Mouse (Mus musculus) kidney, postnatal 0 days (tissue): ENCODE measurements around the gene Tctex1d2. TPM values are rescaled to one million over a fixed set of nuclear protein-coding genes. Genes with fewer than 3 reads are reported as not detected.

Source experiments
- ATAC-seq: fragments of 200-750 bp; cut with Nextera tagmentation; replicated peaks from 2 replicates; pipeline ENCODE4 v1.8.0; 2017; ENCODE audit warnings: low read depth, moderate number of reproducible peaks, moderate TSS enrichment, moderate library complexity; ENCODE audit not compliant: low FRiP score
- DNase-seq: peaks from one replicate; pipeline ENCODE4 v3.0.0-alpha.2; 2016; ENCODE audit warnings: low spot score
- H3K27ac ChIP-seq: fragments of 300-500 bp; sonication (generic); 2 replicates; pipeline ENCODE4 v1.5.1; 2014; ENCODE audit warnings: mild to moderate bottlenecking
- H3K27me3 ChIP-seq: fragments of 300-500 bp; sonication (generic); 2 replicates; pipeline ENCODE4 v1.6.1; 2014; ENCODE audit warnings: low read length, mixed read lengths; ENCODE audit not compliant: insufficient read depth
- H3K36me3 ChIP-seq: fragments of 300-500 bp; sonication (generic); 2 replicates; pipeline ENCODE4 v1.6.1; 2014; ENCODE audit warnings: low read length, mixed read lengths; ENCODE audit not compliant: insufficient read depth
- H3K4me1 ChIP-seq: fragments of 300-500 bp; sonication (generic); replicated peaks from 2 replicates; pipeline ENCODE4 v1.6.1; 2014; ENCODE audit warnings: antibody characterized with exemption, low read length, mixed read lengths; ENCODE audit not compliant: insufficient read depth
- H3K4me2 ChIP-seq: fragments of 300-500 bp; sonication (generic); 2 replicates; pipeline ENCODE4 v1.6.1; 2014; ENCODE audit warnings: mild to moderate bottlenecking, low read length, moderate library complexity, mixed read lengths
- H3K4me3 ChIP-seq: fragments of 300-500 bp; sonication (generic); replicated peaks from 2 replicates; pipeline ENCODE4 v1.5.1; 2014; ENCODE audit warnings: low read depth, low read length
- H3K9ac ChIP-seq: fragments of 300-500 bp; sonication (generic); 2 replicates; pipeline ENCODE4 v1.6.1; 2014; ENCODE audit warnings: low read depth, low read length
- H3K9me3 ChIP-seq: fragments of 300-500 bp; sonication (generic); replicated peaks from 2 replicates; pipeline ENCODE4 v1.6.1; 2016; ENCODE audit warnings: low read length, inconsistent platforms, mixed read lengths
- CTCF ChIP-seq: IDR thresholded peaks from 2 replicates; pipeline ENCODE4 v1.5.1; 2016; ENCODE audit warnings: antibody characterized with exemption, low read depth, mild to moderate bottlenecking, moderate library complexity
- WGBS: fragments of 180-500 bp; shearing (Covaris S2); extraction: QIAGEN DNeasy Blood & Tissue Kit; methylation state at CpG from one replicate; pipeline ENCODE4 v1.1.7; 2014; 5-methylcytosine and 5-hydroxymethylcytosine counted together
- polyA plus RNA-seq: library from polyadenylated mRNA; unstranded; fragments of >200 nt; fragmentation: Nextera tagmentation; extraction: Ambion mirVana; gene quantifications from 2 replicates; pipeline ENCODE4 v1.2.1, GENCODE M21; 2015

Gene Tctex1d2
- polyA plus RNA-seq, 1 experiment from 2014 or later: 45.1 TPM

- Histone ChIP-seq H3K4me1 (no peaks in the 10 kb centered on the region), H3K27ac (no peak overlapping the region), H3K27me3 (no peaks in the 10 kb centered on the region), H3K36me3 (peaks cover 16% of the 10 kb centered on the region; the same call in 1 of the 2 replicates), H3K9ac (no peak overlapping the region), H3K9me3 (no peaks in the 10 kb centered on the region), H3K4me2 (no peak overlapping the region), H3K4me3 (no peak overlapping the region)
- TF ChIP-seq CTCF: no peak
- DNase-seq (no peak), ATAC-seq (no peak)
- 92% methylated on average over 2 of the region's 2 CpGs for WGBS
Measured at GRCm38 (mm10) chr16:32450133-32450532, 30.6 kb downstream of the Tctex1d2 start.

- Histone ChIP-seq H3K4me3 (no peak overlapping the region), H3K36me3 (peaks cover 12% of the 10 kb centered on the region; the same call in 1 of the 2 replicates), H3K9ac (no peak overlapping the region), H3K4me2 (no peak overlapping the region), H3K4me1 (no peaks in the 10 kb centered on the region), H3K27me3 (no peaks in the 10 kb centered on the region), H3K9me3 (no peaks in the 10 kb centered on the region), H3K27ac (no peak overlapping the region)
- WGBS: 92% methylated on average over 8 of the region's 8 CpGs
- DNase-seq (no peak), ATAC-seq (no peak)
- TF ChIP-seq CTCF: no peak
Measured at GRCm38 (mm10) chr16:32453102-32453501, 33.6 kb downstream of the Tctex1d2 start.

GRCm38 (mm10) chr16:32454646-32455045, 35.1 kb downstream of the Tctex1d2 start:
- Histone ChIP-seq H3K4me1 (no peaks in the 10 kb centered on the region), H3K9me3 (no peaks in the 10 kb centered on the region), H3K4me2 (no peak overlapping the region), H3K9ac (no peak overlapping the region), H3K27ac (no peak overlapping the region), H3K4me3 (no peak overlapping the region), H3K36me3 (peaks cover 15% of the 10 kb centered on the region; the same call in 1 of the 2 replicates), H3K27me3 (no peaks in the 10 kb centered on the region)
- no peak for DNase-seq
- no peak for ATAC-seq
- 87% methylated on average over 5 of the region's 5 CpGs for WGBS
- no peak for TF ChIP-seq CTCF

GRCm38 (mm10) chr16:32456086-32456485, 36.6 kb downstream of the Tctex1d2 start:
- Histone ChIP-seq H3K4me3 (no peak overlapping the region), H3K9ac (no peak overlapping the region), H3K4me2 (no peak overlapping the region), H3K4me1 (no peaks in the 10 kb centered on the region), H3K36me3 (peaks cover 15% of the 10 kb centered on the region; the same call in 1 of the 2 replicates), H3K27me3 (no peaks in the 10 kb centered on the region), H3K27ac (no peak overlapping the region), H3K9me3 (no peaks in the 10 kb centered on the region)
- TF ChIP-seq CTCF: no peak
- no peak for DNase-seq
- ATAC-seq: no peak

- Histone ChIP-seq H3K4me3 (no peak overlapping the region), H3K9ac (no peak overlapping the region), H3K36me3 (peaks cover 13% of the 10 kb centered on the region; the same call in 1 of the 2 replicates), H3K4me1 (no peaks in the 10 kb centered on the region), H3K4me2 (no peak overlapping the region), H3K9me3 (no peaks in the 10 kb centered on the region), H3K27ac (no peak overlapping the region), H3K27me3 (no peaks in the 10 kb centered on the region)
- WGBS: 97% methylated on average over 1 of the region's 1 CpGs
- DNase-seq (no peak), ATAC-seq (no peak)
- TF ChIP-seq CTCF: no peak
Measured at GRCm38 (mm10) chr16:32456761-32457160, 37.3 kb downstream of the Tctex1d2 start.

GRCm38 (mm10) chr16:32457589-32458386, 38.3 kb downstream of the Tctex1d2 start:
- peak; percentile 63 for DNase-seq

More at GRCm38 (mm10) chr16:32457589-32458386, 38.3 kb downstream of the Tctex1d2 start:
- 54% methylated on average over 10 of the region's 10 CpGs for WGBS
- H3K9ac ChIP-seq: no peak overlapping the region
- no peak overlapping the region for H3K4me3 ChIP-seq
- 0 out of 2 replicates have a peak, but pooled peaks cover 11% of the 10 kb centered on the region for H3K36me3 ChIP-seq
- H3K27ac ChIP-seq: no peak overlapping the region
- H3K9me3 ChIP-seq: no peaks in the 10 kb centered on the region
- no peak overlapping the region for H3K4me2 ChIP-seq
- ATAC-seq: peak; percentile 65
- peak; percentile 68 for TF ChIP-seq CTCF
- H3K27me3 ChIP-seq: no peaks in the 10 kb centered on the region
- no peaks in the 10 kb centered on the region for H3K4me1 ChIP-seq
